Mouse (Mus musculus) adrenal gland, postnatal 10 days (tissue): ENCODE measurements at regions not wholly inside any gene's neighbourhood (a gene's known extent, or its start where the extent isn't known, plus 50 kb on each side); places are given as distances from the start of the nearest gene placed in this dataset.
A peak's percentile ranks its signal among the peaks of the same experiment; 100 is the strongest.

Source experiments
- DNase-seq: peaks from one replicate; pipeline ENCODE4 v3.0.0; 2021; ENCODE audit warnings: mixed read lengths

DNA sequence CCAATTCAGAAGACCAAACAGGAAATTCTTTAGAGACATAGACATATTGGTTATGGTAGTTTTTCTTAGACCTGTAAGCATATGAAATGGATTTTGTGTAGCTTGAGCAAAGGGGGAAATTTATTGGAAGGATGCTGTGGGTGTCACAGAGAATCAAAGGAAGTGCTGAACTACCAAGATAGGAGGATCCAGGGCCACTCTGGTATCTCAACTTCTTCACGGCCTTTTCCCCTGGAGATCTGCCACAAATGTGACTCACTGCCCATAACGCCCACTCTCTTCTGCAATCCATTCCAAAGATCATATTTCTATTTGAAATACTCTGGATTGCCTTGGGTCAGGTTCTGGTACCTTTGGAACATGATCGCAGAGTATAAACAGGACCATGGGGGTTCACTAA lies 161.6 kb upstream of the Fggy start:
- peak; percentile 51 for DNase-seq

- no peak for DNase-seq
These were observed 159.0 kb upstream of the Fggy start for GRCm38 (mm10) chr4:95398301-95398700.

DNA sequence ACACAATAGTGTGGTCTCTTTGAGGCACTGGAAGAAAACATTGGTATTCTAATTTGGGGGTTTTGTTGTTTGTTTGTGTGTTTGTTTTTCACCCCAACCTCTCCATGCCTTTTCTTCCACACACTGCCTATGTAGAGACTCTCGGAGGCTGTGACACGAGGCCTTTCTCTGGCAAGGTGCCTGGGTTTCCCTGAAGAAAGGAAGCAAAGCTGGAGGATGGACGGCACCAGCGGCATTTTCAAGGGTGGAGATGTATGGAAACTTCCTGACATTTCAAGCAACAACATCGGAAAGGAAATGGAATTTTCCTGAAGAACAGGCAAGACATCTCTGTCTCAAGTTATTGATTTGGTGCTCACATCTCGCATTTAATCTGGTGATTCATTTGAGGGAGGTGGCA lies 155.0 kb upstream of the Fggy start:
- peak; percentile 33 for DNase-seq

GRCm38 (mm10) chr4:95417075-95417474 lies 140.2 kb upstream of the Fggy start:
- peak; percentile 10 for DNase-seq

DNA sequence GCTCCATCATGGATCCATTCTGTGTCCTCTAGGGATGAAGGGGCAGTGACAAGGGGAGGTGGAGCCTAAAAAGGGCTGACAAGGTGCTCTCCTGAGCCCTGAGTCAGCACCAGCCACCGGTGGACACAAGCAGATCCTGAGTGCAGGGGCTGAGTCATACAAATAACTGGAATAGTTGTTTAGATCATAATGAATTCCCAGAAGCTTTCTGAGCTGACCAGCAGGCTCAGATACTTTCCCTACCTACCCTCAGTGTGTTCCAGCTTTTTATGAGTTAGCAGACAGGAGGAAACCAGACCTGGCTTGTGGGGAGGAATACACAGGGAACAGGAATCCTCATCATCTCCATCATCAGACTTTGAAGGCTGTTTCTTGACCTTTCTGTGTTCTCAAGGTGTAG lies 130.7 kb upstream of the Fggy start:
- no peak for DNase-seq

DNA sequence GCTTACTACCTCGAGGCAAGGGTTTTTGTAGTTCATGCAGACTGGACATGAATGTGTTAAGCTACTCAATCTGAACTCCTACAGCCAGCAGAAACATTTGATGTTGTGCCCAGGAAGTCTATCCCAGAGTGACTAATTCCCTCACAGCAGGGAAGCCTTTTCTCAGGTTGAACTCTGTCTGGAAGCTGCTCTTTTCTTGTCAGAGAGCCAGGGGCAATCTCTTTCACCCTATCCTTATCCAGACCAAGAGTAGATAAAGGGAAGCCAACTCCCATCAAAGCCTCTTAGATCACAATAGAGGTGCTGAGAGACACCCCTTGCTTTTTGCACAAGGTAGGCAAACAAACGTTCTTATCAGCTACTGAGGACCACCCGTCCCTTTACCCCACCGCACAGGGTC lies 122.8 kb upstream of the Fggy start:
- DNase-seq, result peak; percentile 23

DNA sequence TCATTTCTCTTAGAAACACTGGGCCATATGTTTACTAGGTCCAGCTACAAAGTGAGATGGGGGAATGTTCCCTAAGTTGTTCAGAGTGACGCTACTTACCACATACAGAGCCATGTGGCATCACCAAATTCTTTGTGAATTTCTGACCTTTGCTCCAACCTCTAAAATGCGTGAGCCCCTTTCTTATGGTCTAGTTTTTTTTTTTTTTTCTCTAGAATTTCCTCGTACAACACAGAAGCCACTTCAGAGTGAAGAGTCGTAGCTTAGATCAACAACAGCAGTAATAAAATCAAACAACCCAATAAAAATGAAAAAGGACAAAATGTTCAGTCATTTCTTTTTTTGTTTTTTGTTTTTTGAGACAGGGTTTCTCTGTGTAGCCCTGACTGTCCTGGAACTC lies 122.2 kb upstream of the Fggy start:
- DNase-seq, result no peak

GRCm38 (mm10) chr4:95439834-95440233 lies 117.5 kb upstream of the Fggy start:
- DNase-seq, result peak; percentile 12

GRCm38 (mm10) chr4:95443854-95444811 lies 113.2 kb upstream of the Fggy start:
- no peak for DNase-seq

DNA sequence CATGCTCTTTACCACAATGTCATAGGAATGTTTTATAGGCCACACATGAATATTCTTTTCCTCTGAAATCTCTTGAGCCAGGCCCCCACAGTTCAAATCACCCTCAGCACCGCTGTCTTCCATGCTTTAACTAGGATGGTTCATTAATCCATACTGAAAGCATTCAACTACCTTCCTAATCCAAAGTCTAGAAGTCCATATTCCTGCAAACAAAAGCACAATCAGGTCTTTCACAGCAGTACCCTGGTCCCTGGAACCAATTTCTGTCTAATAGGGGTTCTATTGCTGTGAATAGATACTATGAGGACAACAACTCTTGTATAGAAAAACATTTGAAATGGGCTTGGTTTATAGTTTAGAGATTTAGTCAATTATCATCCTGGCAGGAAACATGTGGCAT lies 107.0 kb upstream of the Fggy start:
- DNase-seq, result no peak

GRCm38 (mm10) chr4:95451831-95452230 lies 105.5 kb upstream of the Fggy start:
- no peak for DNase-seq

- DNase-seq, result no peak
These were observed 101.0 kb upstream of the Fggy start for GRCm38 (mm10) chr4:95456318-95456717.

GRCm38 (mm10) chr4:95456943-95457342 lies 100.4 kb upstream of the Fggy start:
- DNase-seq, result no peak

- DNase-seq, result no peak
These were observed 94.8 kb upstream of the Fggy start for GRCm38 (mm10) chr4:95462476-95462875.

DNA sequence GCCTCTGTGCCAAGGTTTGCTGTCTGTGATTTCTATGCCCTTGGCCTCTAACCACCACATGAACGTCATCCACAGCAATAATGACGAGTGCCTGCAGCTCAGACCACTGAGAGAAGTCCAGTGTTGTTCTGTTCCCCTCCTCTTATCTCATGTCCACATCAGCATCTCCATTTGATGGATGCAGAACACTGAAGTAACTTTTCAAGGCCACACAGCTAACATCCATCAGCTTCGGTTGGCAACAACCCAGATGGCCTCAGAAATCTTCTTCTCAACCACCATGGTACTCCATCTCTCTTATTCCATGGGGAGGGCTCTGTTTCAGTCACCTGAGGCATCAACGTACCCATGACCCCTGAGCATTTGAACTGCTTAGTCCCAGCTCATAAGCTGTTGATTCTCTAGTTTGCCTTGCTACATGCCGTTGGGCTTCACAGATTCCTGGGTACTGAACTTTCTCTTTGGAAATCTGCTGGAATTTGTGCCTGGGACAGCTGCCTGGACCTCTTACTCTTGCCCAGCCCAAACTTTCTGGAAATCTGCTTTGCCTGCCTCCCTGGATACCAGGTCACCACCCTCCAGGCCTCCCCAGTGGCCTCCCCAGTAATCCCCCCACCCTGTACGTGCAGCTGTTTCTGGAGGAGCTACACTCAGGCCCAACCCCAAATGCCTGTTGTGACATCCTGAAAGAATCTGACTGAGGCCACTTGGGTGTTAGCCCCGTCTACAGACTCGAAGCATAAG lies 94.1 kb upstream of the Fggy start:
- peak; percentile 46 for DNase-seq

- no peak for DNase-seq
These were observed 90.7 kb upstream of the Fggy start for GRCm38 (mm10) chr4:95466647-95467046.

- DNase-seq, result no peak
These were observed 89.8 kb upstream of the Fggy start for GRCm38 (mm10) chr4:95467526-95467925.

DNA sequence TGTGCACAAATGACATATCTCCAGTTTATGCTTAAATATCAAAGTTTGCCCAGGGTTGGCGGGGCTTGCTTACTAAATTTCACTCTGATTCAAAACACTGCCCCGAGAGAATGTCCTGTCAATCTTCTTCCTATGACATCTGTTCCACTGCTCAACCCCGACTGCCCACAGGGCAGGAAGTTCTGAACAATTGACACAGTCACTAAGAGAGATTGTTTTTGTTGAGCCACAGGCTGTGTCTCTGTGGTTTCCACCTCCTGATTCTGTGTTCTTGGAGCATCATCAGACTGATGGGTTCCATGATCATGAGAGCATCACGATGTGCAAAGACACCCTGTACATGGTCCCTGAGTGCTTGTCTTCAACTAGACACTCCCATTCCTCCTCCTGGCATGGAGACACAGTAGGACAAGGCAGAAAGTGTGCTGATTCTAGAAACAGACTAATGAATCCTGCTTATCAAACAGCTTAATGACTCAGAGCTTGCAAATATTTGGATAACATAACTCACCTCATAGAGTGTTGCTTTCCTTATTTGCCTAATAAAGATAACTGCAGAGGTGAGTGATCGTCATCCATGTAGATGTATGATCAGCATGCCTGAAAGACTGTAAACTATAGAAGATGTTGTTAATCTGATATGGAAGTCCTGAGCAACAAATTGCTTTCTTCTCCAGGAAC lies 82.4 kb upstream of the Fggy start:
- DNase-seq, result no peak

DNA sequence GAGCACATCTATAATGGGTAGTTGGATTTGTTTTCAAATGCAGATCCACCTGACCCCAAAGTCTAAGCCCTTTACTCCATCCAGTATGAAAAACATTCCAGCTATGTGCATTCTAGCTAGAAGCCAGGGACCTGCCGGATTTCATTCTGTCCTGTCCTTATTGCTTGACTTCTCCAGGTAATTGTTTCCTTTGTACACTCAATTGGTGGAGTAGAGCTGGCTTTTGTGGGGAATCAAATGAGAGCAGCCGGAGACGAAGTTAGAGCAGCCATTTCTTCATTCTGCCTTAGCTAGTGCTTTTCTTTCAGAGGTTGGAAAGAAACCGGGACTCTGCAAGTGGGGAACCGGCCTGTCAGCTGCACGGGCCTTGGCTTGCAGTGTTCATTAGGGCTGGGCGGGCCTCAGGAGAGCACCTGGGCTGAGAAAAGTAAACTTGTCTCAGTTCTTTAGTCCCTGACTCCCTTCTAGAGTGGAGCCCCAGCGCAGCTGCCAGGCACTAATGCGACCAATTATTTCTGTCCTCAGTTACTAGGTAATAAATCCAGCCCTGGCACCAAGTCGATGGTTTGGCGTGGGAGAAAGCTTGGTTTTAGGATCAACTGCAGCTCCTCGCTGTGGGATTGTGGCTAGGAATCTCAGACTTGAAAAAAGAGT lies 81.1 kb upstream of the Fggy start:
- no peak for DNase-seq

DNA sequence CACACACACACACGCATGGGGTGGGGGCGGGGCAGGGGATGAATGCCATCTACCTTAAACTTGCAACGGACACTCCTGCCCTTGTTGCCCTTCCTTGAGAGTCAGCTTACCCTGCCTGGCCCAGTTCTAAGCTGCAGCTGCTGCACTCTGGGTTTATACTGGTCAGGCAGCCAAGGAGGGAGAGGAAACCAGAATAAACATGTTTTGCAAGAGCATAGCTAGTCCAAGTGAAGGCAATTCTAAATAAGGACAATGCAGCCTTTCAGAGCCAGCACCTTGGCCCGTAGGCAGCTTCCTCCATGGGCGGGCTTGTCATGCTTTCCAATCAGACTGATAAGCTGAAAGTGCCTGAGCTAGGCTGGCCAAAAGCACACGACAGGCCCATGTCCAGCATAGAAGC lies 73.7 kb upstream of the Fggy start:
- DNase-seq, result peak; percentile 48

- peak; percentile 16 for DNase-seq
These were observed 70.0 kb upstream of the Fggy start for GRCm38 (mm10) chr4:95487323-95487722.

DNA sequence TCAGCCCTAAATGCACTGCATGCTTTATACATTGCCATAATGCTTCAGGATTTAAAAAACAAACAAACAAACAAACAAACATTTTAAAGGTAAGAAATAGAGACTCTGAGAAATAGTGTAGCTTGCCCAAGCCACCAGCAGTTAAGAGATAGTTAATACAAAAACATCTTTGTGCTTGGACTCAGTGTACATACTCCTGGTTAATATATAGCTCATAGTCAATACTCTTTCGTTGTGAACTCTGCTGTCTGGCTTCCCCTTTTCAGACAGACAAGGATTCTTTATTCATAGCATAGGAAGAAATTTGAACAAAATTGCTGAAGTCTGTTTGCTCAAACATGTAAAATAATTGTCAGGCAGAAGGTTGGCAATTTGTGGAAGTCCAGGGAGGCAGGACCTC lies 69.3 kb upstream of the Fggy start:
- no peak for DNase-seq
